Mouse (Mus musculus) effector memory CD4-positive, alpha-beta T cell, adult 7 months (primary cell): Measurements from ENCODE around the gene Adgrg7. TPM values are rescaled to one million over a fixed set of nuclear protein-coding genes. Genes with fewer than 3 reads are reported as not detected.

ENCODE experiments used
- polyA plus RNA-seq: library from polyadenylated mRNA; unstranded; fragments of 100-300 nt; shearing (Covaris generic); gene quantifications from one replicate; pipeline ENCODE4 v1.2.1, GENCODE M21; 2017

Adgrg7 gene
- polyA plus RNA-seq, result not detected

GRCm38 (mm10) chr16:56795481-56796139 is at the start of gene Adgrg7:
TSS of gene Adgrg7 (minus strand) at chr16:56795855.

GRCm38 (mm10) chr16:56717224-56718200 is 78.1 kb downstream of the Adgrg7 start, which contains the start of gene Tfg:
TSS of gene Tfg (minus strand) at chr16:56717450.

Other genes with a start within 250 kb of the Adgrg7 start
- gene Tfg, start 78.4 kb downstream of the Adgrg7 start, polyA plus RNA-seq, result 40.1 TPM
- gene Tmem45a, start 90.3 kb upstream of the Adgrg7 start, polyA plus RNA-seq, result 1.4 TPM
- not detected for gene Lnp1, start 132.2 kb upstream of the Adgrg7 start, polyA plus RNA-seq